Mouse (Mus musculus): Measurements from ENCODE around the gene Daxx. TPM values are rescaled to one million over a fixed set of nuclear protein-coding genes. Genes with fewer than 3 reads are reported as not detected.
"Not testable (repeated sequence)": the region's sequence is repeated elsewhere in the genome, so short reads cannot be mapped to it uniquely, and the experiment has no call there.

Daxx gene
- polyA plus RNA-seq, 1 experiment, result 129 TPM

GRCm38 (mm10) chr17:33890533-33891059 is 18.6 kb upstream of the Daxx start, which contains the start of gene Kifc1:
Gene Kifc1, minus strand, starts transcription at chr17:33890661.
- Histone ChIP-seq H3K36me3 (ENCODE audit: control insufficient read depth, insufficient read depth, low read length) (peaks cover 3% of the 10 kb centered on the region; the same call in 1 of the 2 replicates), H3K4me1 (replicated peaks; ENCODE audit: control insufficient read depth, insufficient read depth, low read length) (peaks cover 4% of the 10 kb centered on the region; the same call in 1 of the 2 replicates), H3K4me3 (ENCODE audit: control insufficient read depth, insufficient read depth, low read length) (peak within 1 kb of the TSS; percentile 59), H3K27me3 (ENCODE audit: control insufficient read depth, insufficient read depth, low read length) (no peaks in the 10 kb centered on the region), H3K27ac (ENCODE audit: control insufficient read depth, insufficient read depth, low read length) (no peak within 1 kb of the TSS)
- 1% methylated on average over 49 of the region's 49 CpGs for WGBS
- DNase-seq, result peak; percentile 99
- TF ChIP-seq CTCF (IDR thresholded peaks at IDR 0.05; ENCODE audit: borderline replicate concordance, control insufficient read depth, extremely low read depth, insufficient read depth, low read length, poor library complexity), result peak; percentile 97
- TF ChIP-seq POLR2A (IDR thresholded peaks at IDR 0.05; ENCODE audit: control insufficient read depth, extremely low read depth, insufficient read depth, low read length, poor library complexity), result 0 out of 2 replicates have a peak, but pooled peaks have one; percentile 56

DNA sequence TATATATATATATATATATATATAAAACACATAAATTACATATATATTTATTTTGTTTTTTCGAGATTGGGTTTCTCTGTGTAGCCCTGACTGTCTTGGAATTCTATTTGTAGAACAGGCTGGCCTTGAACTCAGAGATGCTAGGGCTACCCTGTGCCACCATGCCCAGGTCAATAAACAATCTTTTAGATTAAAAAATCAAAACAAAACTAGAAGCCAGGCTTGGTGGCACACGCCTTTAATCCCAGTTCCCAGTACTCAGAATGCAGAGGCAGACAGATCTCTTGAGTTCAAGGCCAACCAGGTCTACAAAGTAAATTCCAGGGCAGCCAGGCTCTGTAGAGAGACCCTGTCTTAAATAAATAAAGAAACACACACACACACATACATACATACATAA is 17.9 kb upstream of the Daxx start:
- H3K36me3 ChIP-seq (ENCODE audit: control insufficient read depth, insufficient read depth, low read length), result no peaks in the 10 kb centered on the region
- WGBS, result 64% methylated on average over 2 of the region's 2 CpGs
- no peak overlapping the region for H3K27ac ChIP-seq (ENCODE audit: control insufficient read depth, insufficient read depth, low read length)
- no peak overlapping the region for H3K4me3 ChIP-seq (ENCODE audit: control insufficient read depth, insufficient read depth, low read length)
- H3K4me1 ChIP-seq (replicated peaks; ENCODE audit: control insufficient read depth, insufficient read depth, low read length), result peaks cover 4% of the 10 kb centered on the region; the same call in 1 of the 2 replicates
- TF ChIP-seq CTCF (IDR thresholded peaks at IDR 0.05; ENCODE audit: borderline replicate concordance, control insufficient read depth, extremely low read depth, insufficient read depth, low read length, poor library complexity) (no peak), POLR2A (IDR thresholded peaks at IDR 0.05; ENCODE audit: control insufficient read depth, extremely low read depth, insufficient read depth, low read length, poor library complexity) (no peak)
- H3K27me3 ChIP-seq (ENCODE audit: control insufficient read depth, insufficient read depth, low read length), result no peaks in the 10 kb centered on the region
- DNase-seq, result no peak

- 76% methylated on average over 6 of the region's 6 CpGs for WGBS
- not testable (repeated sequence) for DNase-seq
These were observed 17.3 kb upstream of the Daxx start for GRCm38 (mm10) chr17:33891892-33892291.

DNA sequence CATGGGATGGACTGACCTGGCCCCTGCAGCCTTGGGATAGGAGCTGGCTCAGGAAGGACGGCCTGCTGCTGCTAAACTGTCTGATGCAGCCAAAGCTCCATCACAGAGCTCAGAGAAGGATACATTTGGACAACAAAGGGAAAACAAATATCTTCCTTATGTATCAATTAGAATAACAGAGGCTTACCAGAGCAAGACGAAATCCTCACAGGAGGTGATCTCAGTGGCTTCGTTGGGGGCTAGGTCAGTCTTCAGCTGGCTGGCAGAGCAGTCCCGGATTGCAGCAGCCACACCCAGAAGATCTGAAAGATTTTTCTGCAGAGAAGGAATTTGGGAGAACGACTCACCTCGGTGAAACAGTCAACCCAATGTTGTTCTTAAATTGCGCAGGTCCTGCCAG is 16.8 kb upstream of the Daxx start:
- no peak overlapping the region for H3K27ac ChIP-seq (ENCODE audit: control insufficient read depth, insufficient read depth, low read length)
- 76% methylated on average over 7 of the region's 7 CpGs for WGBS
- DNase-seq, result no peak
- H3K4me1 ChIP-seq (replicated peaks; ENCODE audit: control insufficient read depth, insufficient read depth, low read length), result peaks cover 4% of the 10 kb centered on the region; the same call in 1 of the 2 replicates
- no peaks in the 10 kb centered on the region for H3K36me3 ChIP-seq (ENCODE audit: control insufficient read depth, insufficient read depth, low read length)
- TF ChIP-seq POLR2A (IDR thresholded peaks at IDR 0.05; ENCODE audit: control insufficient read depth, extremely low read depth, insufficient read depth, low read length, poor library complexity) (no peak), CTCF (IDR thresholded peaks at IDR 0.05; ENCODE audit: borderline replicate concordance, control insufficient read depth, extremely low read depth, insufficient read depth, low read length, poor library complexity) (no peak)
- no peaks in the 10 kb centered on the region for H3K27me3 ChIP-seq (ENCODE audit: control insufficient read depth, insufficient read depth, low read length)
- no peak overlapping the region for H3K4me3 ChIP-seq (ENCODE audit: control insufficient read depth, insufficient read depth, low read length)

More at GRCm38 (mm10) chr17:33891892-33892291, 17.3 kb upstream of the Daxx start:
- not testable (repeated sequence) for H3K27me3 ChIP-seq (ENCODE audit: control insufficient read depth, insufficient read depth, low read length); H3K27ac ChIP-seq (ENCODE audit: control insufficient read depth, insufficient read depth, low read length); H3K36me3 ChIP-seq (ENCODE audit: control insufficient read depth, insufficient read depth, low read length); H3K4me1 ChIP-seq (replicated peaks; ENCODE audit: control insufficient read depth, insufficient read depth, low read length); H3K4me3 ChIP-seq (ENCODE audit: control insufficient read depth, insufficient read depth, low read length)

GRCm38 (mm10) chr17:33893011-33893410 is 16.2 kb upstream of the Daxx start:
- not testable (repeated sequence) for H3K36me3 ChIP-seq (ENCODE audit: control insufficient read depth, insufficient read depth, low read length); H3K4me1 ChIP-seq (replicated peaks; ENCODE audit: control insufficient read depth, insufficient read depth, low read length); H3K27me3 ChIP-seq (ENCODE audit: control insufficient read depth, insufficient read depth, low read length); DNase-seq; H3K4me3 ChIP-seq (ENCODE audit: control insufficient read depth, insufficient read depth, low read length); H3K27ac ChIP-seq (ENCODE audit: control insufficient read depth, insufficient read depth, low read length)
- 93% methylated on average over 4 of the region's 4 CpGs for WGBS

DNA sequence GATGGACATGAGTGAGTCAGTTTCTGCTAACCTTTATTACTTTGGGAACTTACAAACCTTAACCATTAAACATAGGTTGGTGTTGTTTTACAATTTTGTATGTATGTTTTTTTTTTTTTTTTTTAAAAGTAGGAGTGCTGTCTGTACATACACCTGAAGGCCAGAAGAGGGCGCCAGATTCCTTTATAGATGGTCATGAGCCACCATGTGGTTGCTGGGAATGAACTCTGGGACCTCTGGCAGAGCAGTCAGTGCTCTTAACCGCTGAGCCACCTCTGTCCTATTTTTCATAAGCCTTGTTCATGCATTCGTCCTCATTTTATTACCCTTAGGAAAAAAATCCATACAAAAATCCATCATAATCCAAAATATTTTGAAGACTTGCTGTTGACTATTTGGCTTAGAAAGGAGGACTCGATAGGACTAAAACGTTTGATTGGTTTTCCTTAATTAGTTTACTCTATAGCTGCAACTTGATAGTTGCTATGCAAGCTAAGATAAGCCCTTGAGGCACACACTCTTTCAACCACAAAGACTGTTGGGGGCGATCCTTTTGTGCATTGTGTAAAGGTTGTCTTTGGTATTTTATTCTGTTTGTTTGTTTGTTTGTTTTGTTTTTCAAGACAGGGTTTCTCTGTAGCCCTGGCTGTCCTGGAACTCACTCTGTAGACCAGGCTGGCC is 12.0 kb upstream of the Daxx start:
- Histone ChIP-seq H3K36me3 (ENCODE audit: control insufficient read depth, insufficient read depth, low read length) (no peaks in the 10 kb centered on the region), H3K4me3 (ENCODE audit: control insufficient read depth, insufficient read depth, low read length) (no peak overlapping the region), H3K27me3 (ENCODE audit: control insufficient read depth, insufficient read depth, low read length) (no peaks in the 10 kb centered on the region), H3K27ac (ENCODE audit: control insufficient read depth, insufficient read depth, low read length) (no peak overlapping the region), H3K4me1 (replicated peaks; ENCODE audit: control insufficient read depth, insufficient read depth, low read length) (no peaks in the 10 kb centered on the region)
- TF ChIP-seq POLR2A (IDR thresholded peaks at IDR 0.05; ENCODE audit: control insufficient read depth, extremely low read depth, insufficient read depth, low read length, poor library complexity) (no peak), CTCF (IDR thresholded peaks at IDR 0.05; ENCODE audit: borderline replicate concordance, control insufficient read depth, extremely low read depth, insufficient read depth, low read length, poor library complexity) (no peak)
- WGBS, result 50% methylated on average over 6 of the region's 6 CpGs
- no peak for DNase-seq

DNA sequence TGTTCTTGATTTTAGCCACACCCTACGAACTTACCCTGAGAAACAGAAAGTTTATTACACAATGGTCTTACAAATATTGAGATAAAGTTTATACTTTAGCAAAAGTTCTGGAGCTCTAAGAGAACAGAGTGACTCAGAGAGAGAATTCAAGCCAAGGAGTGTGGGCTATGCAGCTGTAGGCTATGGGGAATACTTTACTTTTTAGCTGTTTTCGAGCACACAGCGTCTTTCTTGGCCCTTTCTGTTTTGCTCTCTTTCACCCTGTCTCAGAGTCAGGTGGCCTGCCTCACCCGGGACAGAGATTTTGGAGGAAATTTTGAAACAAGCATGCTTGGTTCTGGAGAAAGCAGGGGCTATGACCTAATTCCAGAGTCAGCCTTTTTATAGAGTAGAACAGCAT is 11.0 kb upstream of the Daxx start:
- not testable (repeated sequence) for H3K27me3 ChIP-seq (ENCODE audit: control insufficient read depth, insufficient read depth, low read length); DNase-seq; H3K36me3 ChIP-seq (ENCODE audit: control insufficient read depth, insufficient read depth, low read length); H3K4me3 ChIP-seq (ENCODE audit: control insufficient read depth, insufficient read depth, low read length); H3K27ac ChIP-seq (ENCODE audit: control insufficient read depth, insufficient read depth, low read length); H3K4me1 ChIP-seq (replicated peaks; ENCODE audit: control insufficient read depth, insufficient read depth, low read length)
- 95% methylated on average over 4 of the region's 4 CpGs for WGBS

Measured in thymus, adult 2 months (tissue).